In genomic region chr19:32788016-32788415, GRCm38 (mm10) we compare ENCODE assay signal across 6 mouse cellular contexts. TPM values are rescaled to one million over a fixed set of nuclear protein-coding genes. Genes with fewer than 3 reads are reported as not detected.
A peak's percentile ranks its signal among the peaks of the same experiment; 100 is the strongest.
DNase-seq lines count a peak whose midpoint lies in the region; ATAC-seq and TF ChIP-seq lines count a peak whose summit lies in the region.
"Not testable (repeated sequence)": the region's sequence is repeated elsewhere in the genome, so short reads cannot be mapped to it uniquely, and the experiment has no call there.

No protein-coding gene starts in this region.

- H3K4me2 ChIP-seq in liver, embryonic 13.5 days: not testable (repeated sequence)

- not testable (repeated sequence) for TF ChIP-seq EP300 in MEL (IDR thresholded peaks at IDR 0.05; ENCODE audit: low read depth in 1 of 2, low read length in 2 of 2)

- H3K4me3 ChIP-seq in MEL (ENCODE audit: control insufficient read depth in 1 of 2, insufficient read depth in 1 of 2, low read depth in 2 of 2, low read length in 2 of 2); layer of hippocampus, adult 2 months; liver, embryonic 13.5 days (replicated peaks): not testable (repeated sequence)
- peak overlapping the region; percentile 65 for H3K4me3 ChIP-seq in megakaryocyte, embryonic 14.5 days (replicated peaks)

- H3K27ac ChIP-seq in MEL (ENCODE audit: control insufficient read depth, low read depth, low read length); liver, embryonic 13.5 days: not testable (repeated sequence)
- peak overlapping the region; percentile 32; the same call in 1 of the 2 replicates for H3K27ac ChIP-seq in layer of hippocampus, adult 2 months

- peak; percentile 26; the same call in 1 of the 2 replicates for ATAC-seq in common myeloid progenitor, adult 5-6 weeks (replicated peaks; ENCODE audit: low read depth, poor library complexity, severe bottlenecking)
- ATAC-seq in liver, embryonic 13.5 days (ENCODE audit: low read depth): peak; percentile 55; the same call in 1 of the 2 replicates
- peak; percentile 40 for ATAC-seq in monocyte, adult 5-6 weeks (replicated peaks; ENCODE audit: insufficient number of reproducible peaks, low FRiP score, low TSS enrichment, poor library complexity, severe bottlenecking)

- not testable (repeated sequence) for H3K27me3 ChIP-seq in MEL (ENCODE audit: control insufficient read depth in 1 of 2, insufficient read depth in 2 of 2, low read length in 2 of 2); liver, embryonic 13.5 days; megakaryocyte, embryonic 14.5 days (replicated peaks)

- TF ChIP-seq POLR2A in MEL (IDR thresholded peaks at IDR 0.05; ENCODE audit: control insufficient read depth in 1 of 2, insufficient read depth in 1 of 2, low read depth in 1 of 2, low read length in 2 of 2, poor library complexity in 1 of 2): not testable (repeated sequence)

- H3K9me3 ChIP-seq in MEL (replicated peaks; ENCODE audit: insufficient read depth, low read length); liver, embryonic 13.5 days (replicated peaks); megakaryocyte, embryonic 14.5 days: not testable (repeated sequence)

- TF ChIP-seq RAD21 in MEL (IDR thresholded peaks at IDR 0.05; ENCODE audit: low read depth, low read length): not testable (repeated sequence)

- DNase-seq in MEL (ENCODE audit: low read depth, low spot score); layer of hippocampus, adult 2 months (ENCODE audit: low spot score in 2 of 2); liver, embryonic 13.5 days: not testable (repeated sequence)

- TF ChIP-seq CTCF in MEL (IDR thresholded peaks at IDR 0.05 in 2 of 3, conservative IDR thresholded peaks at IDR 0.05 in 1 of 3; ENCODE audit: control insufficient read depth in 1 of 3, insufficient read depth in 1 of 3, low read depth in 2 of 3, low read length in 3 of 3, poor library complexity in 1 of 3, severe bottlenecking in 1 of 3); layer of hippocampus, adult 2 months (conservative IDR thresholded peaks at IDR 0.05): not testable (repeated sequence)

- peaks cover 44% of the 10 kb centered on the region for H3K79me2 ChIP-seq in MEL (ENCODE audit: control insufficient read depth, insufficient read depth, low read length, poor library complexity)

- not testable (repeated sequence) for H3K9ac ChIP-seq in MEL (ENCODE audit: control insufficient read depth, low read depth, low read length, poor library complexity, severe bottlenecking); liver, embryonic 13.5 days

- peaks cover 10 to 18% of the 10 kb centered on the region in 2 experiments for H3K4me1 ChIP-seq in MEL (ENCODE audit: control insufficient read depth in 1 of 2, insufficient read depth in 2 of 2, low read length in 2 of 2)
- peaks cover 34% of the 10 kb centered on the region for H3K4me1 ChIP-seq in liver, embryonic 13.5 days (replicated peaks)
- peaks cover 52% of the 10 kb centered on the region for H3K4me1 ChIP-seq in megakaryocyte, embryonic 14.5 days

- peaks cover 10 to 20% of the 10 kb centered on the region in 2 experiments for H3K36me3 ChIP-seq in MEL (ENCODE audit: control insufficient read depth in 1 of 2, insufficient read depth in 2 of 2, low read length in 2 of 2)
- not testable (repeated sequence) for H3K36me3 ChIP-seq in liver, embryonic 13.5 days
- peaks cover 25% of the 10 kb centered on the region for H3K36me3 ChIP-seq in megakaryocyte, embryonic 14.5 days (replicated peaks; ENCODE audit: low read length)

- WGBS in liver, embryonic 13.5 days (ENCODE audit: insufficient replicate concordance): 46% methylated on average over 3 of the region's 3 CpGs

TF ChIP-seq in MEL, 35 proteins besides CTCF, POLR2A, EP300 and RAD21:
- TF ChIP-seq TAL1 (IDR thresholded peaks at IDR 0.05; ENCODE audit: low read length) (0 out of 2 replicates have a peak, but pooled peaks have one; percentile 10), TCF12 (IDR thresholded peaks at IDR 0.05; ENCODE audit: low read depth, low read length) (peak; percentile 12; the same call in 1 of the 2 replicates)

RNA-seq across cellular contexts. Expression of gene Pten, which starts 30.7 kb away (rescaled TPM):
- total RNA-seq in MEL (2012; rRNA removed): 35.3 and 35.8 TPM in 2 replicates
- 100 to 1,000 TPM in 1 of 2 experiments, 10 to 100 TPM in 1; 22.7 to 104 TPM for polyA plus RNA-seq in MEL (2012; ENCODE audit: insufficient read depth in 1 of 2, insufficient read length in 2 of 2, low read depth in 1 of 2, low replicate concordance in 2 of 2, missing spikeins in 1 of 2)
- 100 and 127 TPM in 2 replicates for total RNA-seq in common myeloid progenitor, adult 5-6 weeks (2017)
- total RNA-seq in layer of hippocampus, adult 2 months (2021): 100 to 1,000 TPM; 114 TPM
- 2.8 and 3.2 TPM in 2 replicates for polyA plus RNA-seq in liver, embryonic 13.5 days (2015; fragmentation: Nextera tagmentation; extraction: Ambion mirVana)
- polyA plus RNA-seq in megakaryocyte, embryonic 14.5 days (2012; ENCODE audit: insufficient read depth, low replicate concordance): 7.1 and 17.5 TPM in 2 replicates
- 179 to 197 TPM (median 196 TPM) in 3 replicates for total RNA-seq in monocyte, adult 5-6 weeks (2017)

RNA-seq across cellular contexts. Expression of gene Atad1, which starts 48.4 kb away (rescaled TPM):
- total RNA-seq in MEL (2012; rRNA removed): 45.6 and 48.4 TPM in 2 replicates
- polyA plus RNA-seq in MEL (2012; ENCODE audit: insufficient read depth in 1 of 2, insufficient read length in 2 of 2, low read depth in 1 of 2, low replicate concordance in 2 of 2, missing spikeins in 1 of 2): 10 to 100 TPM in 1 of 2 experiments, not detected in 1; 35.8 TPM
- total RNA-seq in common myeloid progenitor, adult 5-6 weeks (2017): 80.5 and 92.1 TPM in 2 replicates
- 10 to 100 TPM; 91.7 to 92.5 TPM for total RNA-seq in layer of hippocampus, adult 2 months (2021)
- polyA plus RNA-seq in liver, embryonic 13.5 days (2015; fragmentation: Nextera tagmentation; extraction: Ambion mirVana): 25.3 and 32.4 TPM in 2 replicates
- polyA plus RNA-seq in megakaryocyte, embryonic 14.5 days (2012; ENCODE audit: insufficient read depth, low replicate concordance): 2.4 TPM in 1 of 2 replicates, not detected in the other
- total RNA-seq in monocyte, adult 5-6 weeks (2017): 49.5 to 79.0 TPM (median 56.9 TPM) in 3 replicates
